Mouse (Mus musculus): ENCODE results near the gene Pknox2. TPM values are rescaled to one million over a fixed set of nuclear protein-coding genes. Genes with fewer than 3 reads are reported as not detected.
A peak's percentile ranks its signal among the peaks of the same experiment; 100 is the strongest.

Gene Pknox2
- polyA plus RNA-seq, 1 experiment from 2014 or later = 35.3 TPM

- Histone ChIP-seq H3K27ac (peak overlapping the region; percentile 99; the same call in 1 of the 2 replicates), H3K4me1 (peaks cover 43% of the 10 kb centered on the region), H3K27me3 (ENCODE audit: poor library complexity, severe bottlenecking) (peaks cover 14% of the 10 kb centered on the region), H3K36me3 (replicated peaks) (no peaks in the 10 kb centered on the region), H3K9me3 (no peaks in the 10 kb centered on the region), H3K4me3 (peak overlapping the region; percentile 96)
- peak; percentile 14 for DNase-seq (ENCODE audit: extremely low spot score, low spot score)
- WGBS = 63% methylated on average over 4 of the region's 4 CpGs
These were observed 679 bp upstream of the Pknox2 start for GRCm38 (mm10) chr9:37147886-37148285.

GRCm38 (mm10) chr9:37146603-37147358, 426 bp downstream of the Pknox2 start:
- Histone ChIP-seq H3K9me3 (no peaks in the 10 kb centered on the region), H3K27me3 (ENCODE audit: poor library complexity, severe bottlenecking) (peaks cover 14% of the 10 kb centered on the region), H3K4me1 (peaks cover 55% of the 10 kb centered on the region), H3K27ac (peak overlapping the region; percentile 99), H3K36me3 (replicated peaks) (no peaks in the 10 kb centered on the region), H3K4me3 (peak overlapping the region; percentile 96)
- under 1% methylated on average over 68 of the region's 75 CpGs for WGBS
- DNase-seq (ENCODE audit: extremely low spot score, low spot score) = peak; percentile 88

- WGBS = under 1% methylated on average over 12 of the region's 12 CpGs
- DNase-seq (ENCODE audit: extremely low spot score, low spot score) = peak; percentile 69
- peaks cover 60% of the 10 kb centered on the region for H3K4me1 ChIP-seq
- H3K9me3 ChIP-seq = no peaks in the 10 kb centered on the region
- peak overlapping the region; percentile 99 for H3K27ac ChIP-seq
- H3K36me3 ChIP-seq (replicated peaks) = no peaks in the 10 kb centered on the region
- peak overlapping the region; percentile 96 for H3K4me3 ChIP-seq
- H3K27me3 ChIP-seq (ENCODE audit: poor library complexity, severe bottlenecking) = peaks cover 14% of the 10 kb centered on the region
These were observed 929 bp downstream of the Pknox2 start for GRCm38 (mm10) chr9:37146353-37146602.

GRCm38 (mm10) chr9:37145616-37146352, 1.4 kb downstream of the Pknox2 start:
- H3K27me3 ChIP-seq (ENCODE audit: poor library complexity, severe bottlenecking) = peaks cover 14% of the 10 kb centered on the region
- peak; percentile 71 for DNase-seq (ENCODE audit: extremely low spot score, low spot score)
- H3K36me3 ChIP-seq (replicated peaks) = no peaks in the 10 kb centered on the region
- peaks cover 64% of the 10 kb centered on the region for H3K4me1 ChIP-seq
- H3K27ac ChIP-seq = peak overlapping the region; percentile 99
- no peaks in the 10 kb centered on the region for H3K9me3 ChIP-seq
- peak overlapping the region; percentile 96 for H3K4me3 ChIP-seq
- WGBS = under 1% methylated on average over 43 of the region's 43 CpGs

- peaks cover 70% of the 10 kb centered on the region for H3K4me1 ChIP-seq
- no peaks in the 10 kb centered on the region for H3K36me3 ChIP-seq (replicated peaks)
- peak; percentile 59 for DNase-seq (ENCODE audit: extremely low spot score, low spot score)
- H3K9me3 ChIP-seq = no peaks in the 10 kb centered on the region
- under 1% methylated on average over 26 of the region's 26 CpGs for WGBS
- H3K4me3 ChIP-seq = peak overlapping the region; percentile 96
- H3K27ac ChIP-seq = peak overlapping the region; percentile 99
- peaks cover 14% of the 10 kb centered on the region for H3K27me3 ChIP-seq (ENCODE audit: poor library complexity, severe bottlenecking)
These were observed 2.0 kb downstream of the Pknox2 start for GRCm38 (mm10) chr9:37145151-37145615.

GRCm38 (mm10) chr9:37144696-37145095, 2.5 kb downstream of the Pknox2 start:
- H3K4me1 ChIP-seq = peaks cover 75% of the 10 kb centered on the region
- peak overlapping the region; percentile 96 for H3K4me3 ChIP-seq
- no peaks in the 10 kb centered on the region for H3K36me3 ChIP-seq (replicated peaks)
- peak overlapping the region; percentile 99 for H3K27ac ChIP-seq
- H3K9me3 ChIP-seq = no peaks in the 10 kb centered on the region
- 2% methylated on average over 6 of the region's 6 CpGs for WGBS
- peaks cover 14% of the 10 kb centered on the region for H3K27me3 ChIP-seq (ENCODE audit: poor library complexity, severe bottlenecking)
- DNase-seq (ENCODE audit: extremely low spot score, low spot score) = no peak

GRCm38 (mm10) chr9:37144251-37144650, 3.0 kb downstream of the Pknox2 start:
- Histone ChIP-seq H3K27me3 (ENCODE audit: poor library complexity, severe bottlenecking) (peaks cover 14% of the 10 kb centered on the region), H3K27ac (peak overlapping the region; percentile 99), H3K9me3 (no peaks in the 10 kb centered on the region), H3K4me1 (peaks cover 80% of the 10 kb centered on the region), H3K4me3 (peak overlapping the region; percentile 96), H3K36me3 (replicated peaks) (no peaks in the 10 kb centered on the region)
- WGBS = under 1% methylated on average over 21 of the region's 21 CpGs
- DNase-seq (ENCODE audit: extremely low spot score, low spot score) = peak; percentile 86

- DNase-seq (ENCODE audit: extremely low spot score, low spot score) = peak; percentile 23
- Histone ChIP-seq H3K36me3 (replicated peaks) (no peaks in the 10 kb centered on the region), H3K27me3 (ENCODE audit: poor library complexity, severe bottlenecking) (peaks cover 7% of the 10 kb centered on the region; the same call in 1 of the 2 replicates), H3K9me3 (no peaks in the 10 kb centered on the region), H3K4me1 (peaks cover 89% of the 10 kb centered on the region), H3K4me3 (peak overlapping the region; percentile 96), H3K27ac (peak overlapping the region; percentile 99)
- WGBS = 12% methylated on average over 12 of the region's 12 CpGs
These were observed 3.9 kb downstream of the Pknox2 start for GRCm38 (mm10) chr9:37143046-37143931.

- Histone ChIP-seq H3K36me3 (replicated peaks) (0 out of 2 replicates have a peak, but pooled peaks cover 4% of the 10 kb centered on the region), H3K27ac (peak overlapping the region; percentile 99), H3K4me1 (peaks cover 88% of the 10 kb centered on the region), H3K9me3 (no peaks in the 10 kb centered on the region), H3K27me3 (ENCODE audit: poor library complexity, severe bottlenecking) (no peaks in the 10 kb centered on the region), H3K4me3 (peak overlapping the region; percentile 13; the same call in 1 of the 2 replicates)
- 16% methylated on average over 4 of the region's 4 CpGs for WGBS
- peak; percentile 28 for DNase-seq (ENCODE audit: extremely low spot score, low spot score)
These were observed 5.1 kb downstream of the Pknox2 start for GRCm38 (mm10) chr9:37142107-37142506.

- Histone ChIP-seq H3K27ac (peak overlapping the region; percentile 99), H3K27me3 (ENCODE audit: poor library complexity, severe bottlenecking) (no peaks in the 10 kb centered on the region), H3K36me3 (replicated peaks) (peaks cover 11% of the 10 kb centered on the region), H3K9me3 (no peaks in the 10 kb centered on the region), H3K4me1 (peaks cover 96% of the 10 kb centered on the region), H3K4me3 (peak overlapping the region; percentile 32; the same call in 1 of the 2 replicates)
- WGBS = 35% methylated on average over 5 of the region's 5 CpGs
- DNase-seq (ENCODE audit: extremely low spot score, low spot score) = no peak
These were observed 6.6 kb downstream of the Pknox2 start for GRCm38 (mm10) chr9:37140464-37141181.

- peak overlapping the region; percentile 32 for H3K4me3 ChIP-seq
- peaks cover 86% of the 10 kb centered on the region for H3K4me1 ChIP-seq
- H3K36me3 ChIP-seq (replicated peaks) = peaks cover 22% of the 10 kb centered on the region
- peak overlapping the region; percentile 99 for H3K27ac ChIP-seq
- WGBS = 2% methylated on average over 8 of the region's 8 CpGs
- no peaks in the 10 kb centered on the region for H3K9me3 ChIP-seq
- no peaks in the 10 kb centered on the region for H3K27me3 ChIP-seq (ENCODE audit: poor library complexity, severe bottlenecking)
- DNase-seq (ENCODE audit: extremely low spot score, low spot score) = peak; percentile 71
These were observed 7.7 kb downstream of the Pknox2 start for GRCm38 (mm10) chr9:37139514-37139913.

- Histone ChIP-seq H3K27ac (peak overlapping the region; percentile 99), H3K4me3 (no peak overlapping the region; the same call in 1 of the 2 replicates), H3K4me1 (peaks cover 79% of the 10 kb centered on the region), H3K36me3 (replicated peaks) (peaks cover 29% of the 10 kb centered on the region), H3K9me3 (no peaks in the 10 kb centered on the region), H3K27me3 (ENCODE audit: poor library complexity, severe bottlenecking) (no peaks in the 10 kb centered on the region)
- WGBS = 51% methylated on average over 4 of the region's 4 CpGs
- no peak for DNase-seq (ENCODE audit: extremely low spot score, low spot score)
These were observed 8.3 kb downstream of the Pknox2 start for GRCm38 (mm10) chr9:37138883-37139282.
